Mouse (Mus musculus): ENCODE measurements around the gene Arhgef3. TPM values are rescaled to one million over a fixed set of nuclear protein-coding genes. Genes with fewer than 3 reads are reported as not detected.
"Not testable (repeated sequence)": the region's sequence is repeated elsewhere in the genome, so short reads cannot be mapped to it uniquely, and the experiment has no call there.

The Arhgef3 gene
- total and polyA plus RNA-seq, 3 experiments: 11.1 to 27.8 (median 23.0) TPM

DNA sequence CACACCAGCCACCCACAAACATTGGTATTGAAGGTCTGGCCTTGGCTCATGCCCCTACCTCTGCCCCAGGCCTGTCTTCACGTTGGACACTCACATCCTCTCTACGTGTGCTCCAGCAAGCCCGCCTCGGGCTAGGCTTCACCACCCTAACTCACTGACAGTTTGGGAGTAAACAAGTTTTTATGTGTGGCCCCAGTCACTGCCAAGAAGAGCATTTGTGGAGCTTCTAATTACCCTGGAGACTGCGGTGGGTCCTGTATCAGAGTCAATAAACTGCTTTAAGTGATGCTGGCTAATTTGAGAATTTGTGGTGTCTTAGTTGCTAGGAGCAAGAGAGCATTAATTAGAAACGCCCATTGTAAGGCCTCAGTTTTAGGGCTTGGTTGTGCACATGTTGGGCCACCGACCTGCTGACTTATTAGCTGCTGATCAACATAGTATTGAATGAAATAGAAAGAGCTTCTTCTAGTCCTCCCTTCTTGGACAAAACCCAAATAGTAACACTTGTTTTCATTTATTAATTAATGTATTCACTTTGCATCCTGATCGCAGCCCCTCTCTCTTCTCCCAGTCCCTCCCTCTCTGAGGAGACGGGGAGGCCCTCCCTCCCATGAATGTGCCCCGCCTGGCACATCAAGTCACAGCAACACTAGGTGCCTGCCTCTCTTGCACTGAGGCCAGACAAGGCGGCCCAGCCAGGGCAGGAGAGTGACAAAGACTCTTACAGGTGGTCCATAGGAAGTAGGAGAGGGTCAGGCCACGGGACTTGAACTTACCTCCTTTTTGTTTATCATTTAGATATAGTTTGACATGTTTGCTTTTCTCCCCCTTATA lies 86.3 kb downstream of the Arhgef3 start:
- TF ChIP-seq CTCF (IDR thresholded peaks at IDR 0.05) (no peak), EP300 (IDR thresholded peaks at IDR 0.05; ENCODE audit: insufficient read depth, low read depth, low read length) (no peak), POLR2A (IDR thresholded peaks at IDR 0.05; ENCODE audit: insufficient read depth, low read depth, low read length) (no peak)
- 89% methylated on average over 12 of the region's 12 CpGs for WGBS
- intact Hi-C loops (cut with DNase I): no loop called here
- H3K36me3 ChIP-seq (ENCODE audit: control insufficient read depth, insufficient read depth, low read length): no peaks in the 10 kb centered on the region
- no peaks in the 10 kb centered on the region for H3K27me3 ChIP-seq (ENCODE audit: control insufficient read depth, insufficient read depth, low read length)
- H3K4me3 ChIP-seq: no peak overlapping the region
- H3K27ac ChIP-seq: no peak overlapping the region
- no peaks in the 10 kb centered on the region for H3K79me2 ChIP-seq (replicated peaks; ENCODE audit: control insufficient read depth, insufficient read depth, low read length)
- H3K4me1 ChIP-seq (ENCODE audit: control insufficient read depth, insufficient read depth, low read length): peaks cover 2% of the 10 kb centered on the region
- no peak for DNase-seq
- no peak overlapping the region for H3K9ac ChIP-seq (ENCODE audit: low read depth, low read length)

DNA sequence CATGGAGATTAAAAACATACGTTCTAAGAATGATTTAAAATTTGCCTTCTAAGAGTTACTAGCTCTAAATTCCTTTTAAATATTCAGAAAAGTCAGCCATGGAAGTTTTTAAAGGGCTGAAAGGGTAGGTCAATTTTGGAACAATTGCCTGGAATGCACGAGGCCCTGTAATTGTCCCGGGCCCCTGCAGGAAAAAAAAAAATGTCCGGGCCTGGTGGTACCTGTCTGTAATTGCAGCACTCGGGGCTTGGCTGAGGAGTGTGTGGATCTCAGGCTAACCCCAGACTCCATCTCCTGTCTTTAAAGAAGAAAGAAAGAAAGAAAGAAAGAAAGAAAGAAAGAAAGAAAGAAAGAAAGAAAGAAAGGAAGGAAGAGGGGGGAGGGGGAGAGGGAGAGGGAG lies 87.1 kb downstream of the Arhgef3 start:
- Histone ChIP-seq H3K36me3 (ENCODE audit: control insufficient read depth, insufficient read depth, low read length) (no peaks in the 10 kb centered on the region), H3K4me3 (no peak overlapping the region), H3K4me1 (ENCODE audit: control insufficient read depth, insufficient read depth, low read length) (peaks cover 4% of the 10 kb centered on the region), H3K79me2 (replicated peaks; ENCODE audit: control insufficient read depth, insufficient read depth, low read length) (no peaks in the 10 kb centered on the region), H3K9ac (ENCODE audit: low read depth, low read length) (no peak overlapping the region), H3K27ac (no peak overlapping the region), H3K27me3 (ENCODE audit: control insufficient read depth, insufficient read depth, low read length) (no peaks in the 10 kb centered on the region)
- no peak for DNase-seq
- no peak for TF ChIP-seq POLR2A (IDR thresholded peaks at IDR 0.05; ENCODE audit: insufficient read depth, low read depth, low read length)
- no peak for TF ChIP-seq CTCF (IDR thresholded peaks at IDR 0.05)
- 66% methylated on average over 5 of the region's 5 CpGs for WGBS
- intact Hi-C loops (cut with DNase I): no loop called here

DNA sequence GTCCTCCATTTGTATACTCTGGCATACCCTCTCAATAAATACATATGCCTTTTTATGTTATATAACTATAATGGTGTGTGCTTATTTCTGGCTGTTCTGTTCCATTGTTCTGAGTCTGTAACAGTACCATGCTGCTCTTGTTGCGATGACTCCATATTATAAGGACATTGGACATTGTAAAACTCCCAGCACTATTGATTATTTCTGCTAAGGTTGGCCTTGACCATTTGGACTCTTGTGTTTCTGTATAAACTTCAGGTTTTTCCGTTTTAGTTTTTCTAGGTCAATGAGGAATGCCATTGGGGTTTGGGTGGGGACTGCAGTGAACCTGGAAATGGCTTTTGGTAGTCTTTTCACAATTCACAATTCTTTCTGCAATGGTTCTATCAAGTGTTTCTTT lies 90.0 kb downstream of the Arhgef3 start:
- H3K27ac ChIP-seq: no peak overlapping the region
- peaks cover 4% of the 10 kb centered on the region for H3K4me1 ChIP-seq (ENCODE audit: control insufficient read depth, insufficient read depth, low read length)
- no peak for DNase-seq
- H3K4me3 ChIP-seq: no peak overlapping the region
- no peaks in the 10 kb centered on the region for H3K27me3 ChIP-seq (ENCODE audit: control insufficient read depth, insufficient read depth, low read length)
- intact Hi-C loops (cut with DNase I): no loop called here
- 94% methylated on average over 2 of the region's 2 CpGs for WGBS
- no peak for TF ChIP-seq CTCF (IDR thresholded peaks at IDR 0.05)
- TF ChIP-seq EP300 (IDR thresholded peaks at IDR 0.05; ENCODE audit: insufficient read depth, low read depth, low read length): no peak
- TF ChIP-seq POLR2A (IDR thresholded peaks at IDR 0.05; ENCODE audit: insufficient read depth, low read depth, low read length): no peak
- no peak overlapping the region for H3K9ac ChIP-seq (ENCODE audit: low read depth, low read length)
- no peaks in the 10 kb centered on the region for H3K79me2 ChIP-seq (replicated peaks; ENCODE audit: control insufficient read depth, insufficient read depth, low read length)
- no peaks in the 10 kb centered on the region for H3K36me3 ChIP-seq (ENCODE audit: control insufficient read depth, insufficient read depth, low read length)

DNA sequence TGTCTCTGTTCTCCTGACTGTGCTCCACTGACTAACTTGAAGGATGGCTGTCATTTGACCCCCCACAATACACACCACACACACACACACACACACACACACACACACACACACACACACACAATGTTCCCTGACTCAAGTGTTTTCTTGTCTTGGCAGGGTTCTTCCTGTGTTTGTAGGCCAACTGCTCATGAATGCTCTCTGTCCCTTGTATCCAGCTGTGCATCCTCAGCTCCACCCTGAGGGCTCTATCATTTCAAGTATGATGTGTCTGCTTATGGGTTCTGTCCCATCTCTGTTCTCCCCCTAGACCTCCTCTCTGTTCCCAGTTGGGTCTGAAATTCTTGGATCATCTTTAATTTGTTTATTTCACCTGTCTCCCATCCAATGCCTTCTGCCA lies 91.7 kb downstream of the Arhgef3 start:
- no peak overlapping the region for H3K4me3 ChIP-seq
- no peaks in the 10 kb centered on the region for H3K27me3 ChIP-seq (ENCODE audit: control insufficient read depth, insufficient read depth, low read length)
- no peak overlapping the region for H3K27ac ChIP-seq
- H3K79me2 ChIP-seq (replicated peaks; ENCODE audit: control insufficient read depth, insufficient read depth, low read length): no peaks in the 10 kb centered on the region
- H3K4me1 ChIP-seq (ENCODE audit: control insufficient read depth, insufficient read depth, low read length): peaks cover 4% of the 10 kb centered on the region
- intact Hi-C loops (cut with DNase I): no loop called here
- no peak for DNase-seq
- H3K9ac ChIP-seq (ENCODE audit: low read depth, low read length): no peak overlapping the region
- TF ChIP-seq CTCF (IDR thresholded peaks at IDR 0.05) (no peak), EP300 (IDR thresholded peaks at IDR 0.05; ENCODE audit: insufficient read depth, low read depth, low read length) (no peak), POLR2A (IDR thresholded peaks at IDR 0.05; ENCODE audit: insufficient read depth, low read depth, low read length) (no peak)
- H3K36me3 ChIP-seq (ENCODE audit: control insufficient read depth, insufficient read depth, low read length): no peaks in the 10 kb centered on the region

DNA sequence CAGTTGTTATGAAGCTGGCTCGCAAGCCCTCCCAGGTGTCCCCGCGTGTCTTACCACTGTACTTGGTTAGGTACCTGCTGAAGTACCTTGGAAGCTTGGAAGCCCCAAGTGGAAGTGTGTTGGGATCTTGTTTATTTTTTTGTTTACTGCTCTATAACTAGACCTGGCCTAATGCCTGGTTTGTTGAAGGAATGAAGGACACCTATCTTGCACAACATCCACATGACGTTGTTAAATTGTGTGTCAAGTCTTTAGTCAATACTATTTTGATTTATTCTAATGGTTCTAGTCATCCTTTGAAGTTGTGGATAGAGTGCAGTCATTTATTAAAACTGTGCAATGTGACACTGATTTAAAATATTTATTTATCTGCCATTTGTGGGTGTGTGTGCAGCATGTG lies 94.8 kb downstream of the Arhgef3 start:
- intact Hi-C loops (cut with DNase I): no loop called here
- H3K79me2 ChIP-seq (replicated peaks; ENCODE audit: control insufficient read depth, insufficient read depth, low read length): no peaks in the 10 kb centered on the region
- WGBS: 96% methylated on average over 4 of the region's 4 CpGs
- H3K4me3 ChIP-seq: no peak overlapping the region
- H3K36me3 ChIP-seq (ENCODE audit: control insufficient read depth, insufficient read depth, low read length): no peaks in the 10 kb centered on the region
- no peaks in the 10 kb centered on the region for H3K27me3 ChIP-seq (ENCODE audit: control insufficient read depth, insufficient read depth, low read length)
- peaks cover 4% of the 10 kb centered on the region for H3K4me1 ChIP-seq (ENCODE audit: control insufficient read depth, insufficient read depth, low read length)
- DNase-seq: no peak
- TF ChIP-seq POLR2A (IDR thresholded peaks at IDR 0.05; ENCODE audit: insufficient read depth, low read depth, low read length) (no peak), CTCF (IDR thresholded peaks at IDR 0.05) (no peak), EP300 (IDR thresholded peaks at IDR 0.05; ENCODE audit: insufficient read depth, low read depth, low read length) (no peak)
- no peak overlapping the region for H3K9ac ChIP-seq (ENCODE audit: low read depth, low read length)
- no peak overlapping the region for H3K27ac ChIP-seq

DNA sequence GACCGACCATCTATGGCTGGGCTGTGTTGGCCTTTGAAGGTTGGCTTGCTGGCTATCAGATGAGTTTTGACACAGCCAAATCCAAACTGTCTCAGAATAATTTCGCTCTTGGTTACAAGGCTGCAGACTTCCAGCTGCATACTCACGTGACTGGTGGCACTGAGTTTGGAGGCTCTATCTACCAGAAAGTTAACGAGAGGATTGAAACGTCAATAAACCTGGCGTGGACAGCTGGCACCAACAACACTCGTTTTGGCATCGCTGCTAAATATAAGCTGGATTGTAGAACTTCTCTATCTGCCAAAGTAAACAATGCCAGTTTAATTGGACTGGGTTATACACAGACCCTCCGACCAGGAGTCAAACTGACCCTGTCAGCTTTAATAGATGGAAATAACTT lies 96.1 kb downstream of the Arhgef3 start:
- H3K27ac ChIP-seq; H3K9ac ChIP-seq (ENCODE audit: low read depth, low read length); H3K36me3 ChIP-seq (ENCODE audit: control insufficient read depth, insufficient read depth, low read length); H3K4me1 ChIP-seq (ENCODE audit: control insufficient read depth, insufficient read depth, low read length); H3K4me3 ChIP-seq; H3K79me2 ChIP-seq (replicated peaks; ENCODE audit: control insufficient read depth, insufficient read depth, low read length); intact Hi-C loops (cut with DNase I); H3K27me3 ChIP-seq (ENCODE audit: control insufficient read depth, insufficient read depth, low read length); DNase-seq: not testable (repeated sequence)
- 58% methylated on average over 9 of the region's 9 CpGs for WGBS

Measured in heart, adult 2 months (tissue).